Mouse (Mus musculus) liver, adult 2 months (tissue): Measurements from ENCODE around the gene Wars2. TPM values are rescaled to one million over a fixed set of nuclear protein-coding genes. Genes with fewer than 3 reads are reported as not detected.

Source experiments
- DNase-seq: peaks from one replicate; pipeline ENCODE4 v3.0.0-alpha.2; 2011; ENCODE audit warnings: low read depth, low spot score; ENCODE audit errors: extremely low read depth
- H3K27ac ChIP-seq: fragments of 200-500 bp; replicated peaks from 2 replicates; pipeline ENCODE4 v1.5.1; 2012; ENCODE audit warnings: low read depth, mild to moderate bottlenecking, control low read depth, inconsistent platforms, low read length; ENCODE audit not compliant: insufficient read depth
- H3K27me3 ChIP-seq: fragments of 200-500 bp; 2 replicates; pipeline ENCODE4 v1.6.1; 2012; ENCODE audit warnings: mild to moderate bottlenecking, moderate library complexity, low read length, inconsistent platforms; ENCODE audit not compliant: control insufficient read depth, insufficient read depth
- H3K36me3 ChIP-seq: fragments of 200-500 bp; 2 replicates; pipeline ENCODE4 v1.6.1; 2012; ENCODE audit warnings: low read length, inconsistent platforms; ENCODE audit not compliant: control insufficient read depth, insufficient read depth
- H3K4me1 ChIP-seq: fragments of 200-500 bp; 2 replicates; pipeline ENCODE4 v1.6.1; 2011; ENCODE audit warnings: low read length; ENCODE audit not compliant: control insufficient read depth, insufficient read depth
- H3K4me3 ChIP-seq: fragments of 200-500 bp; 2 replicates; pipeline ENCODE4 v1.5.1; 2011; ENCODE audit warnings: low read depth, mild to moderate bottlenecking, control low read depth, low read length, moderate library complexity; ENCODE audit not compliant: insufficient read depth
- H3K79me2 ChIP-seq: fragments of 200-500 bp; 2 replicates; pipeline ENCODE4 v1.6.1; 2012; ENCODE audit warnings: inconsistent platforms, mild to moderate bottlenecking, low read length, moderate library complexity; ENCODE audit not compliant: control insufficient read depth, insufficient read depth
- H3K9ac ChIP-seq: fragments of 200-500 bp; 2 replicates; pipeline ENCODE4 v1.6.1; 2012; ENCODE audit warnings: low read depth, mild to moderate bottlenecking, control low read depth, inconsistent platforms, low read length
- CTCF ChIP-seq: fragments of 200-500 bp; IDR thresholded peaks from 2 replicates; pipeline ENCODE4 v1.5.1; 2011; ENCODE audit warnings: low read depth, low read length, control low read depth
- POLR2A ChIP-seq: fragments of 200-500 bp; IDR thresholded peaks from 2 replicates; pipeline ENCODE4 v1.6.1; 2011; ENCODE audit warnings: low read length, control low read depth; ENCODE audit not compliant: insufficient read depth; ENCODE audit errors: extremely low read depth
- WGBS: fragments of 180-500 bp; shearing (Covaris S2); methylation state at CpG from one replicate; pipeline ENCODE4 v1.1.7; 2018; 5-methylcytosine and 5-hydroxymethylcytosine counted together
- polyA plus RNA-seq: library from polyadenylated mRNA; depleted of rRNA; stranded (reverse); fragments of >200 nt; gene quantifications from 2 replicates; pipeline ENCODE4 v1.2.3, GENCODE M21; 2012
- total RNA-seq: library from RNA; depleted of rRNA; stranded (reverse); fragments of >200 nt; gene quantifications from 2 replicates; pipeline ENCODE4 v1.2.3, GENCODE M21; 2014

Wars2 gene
- total and polyA plus RNA-seq, 2 experiments = 2.3 to 4.1 TPM

DNA sequence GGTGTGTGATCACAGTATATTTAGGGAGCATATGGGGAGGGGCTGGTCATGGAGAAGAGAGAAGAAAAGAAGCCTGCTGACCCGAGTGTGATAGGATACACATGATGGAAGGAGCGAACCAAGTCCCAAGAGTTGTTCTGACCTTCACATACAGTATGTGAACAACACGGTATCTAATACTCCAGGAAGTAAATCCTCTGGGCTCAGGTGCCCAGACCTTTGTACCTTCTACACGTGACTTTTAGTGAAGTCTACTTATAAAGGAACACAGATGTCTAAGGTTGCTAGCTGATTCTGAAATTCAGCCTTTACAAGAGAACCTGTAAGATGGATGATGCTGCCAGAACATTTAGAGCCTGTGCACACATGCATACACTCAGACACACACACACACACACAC lies 15.4 kb downstream of the Wars2 start:
- Histone ChIP-seq H3K9ac (no peak overlapping the region), H3K27ac (no peak overlapping the region), H3K36me3 (no peaks in the 10 kb centered on the region), H3K4me1 (peaks cover 2% of the 10 kb centered on the region; the same call in 1 of the 2 replicates), H3K27me3 (no peaks in the 10 kb centered on the region), H3K4me3 (no peak overlapping the region), H3K79me2 (no peaks in the 10 kb centered on the region; the same call in 1 of the 2 replicates)
- WGBS = 91% methylated on average over 4 of the region's 4 CpGs
- TF ChIP-seq POLR2A = no peak
- TF ChIP-seq CTCF = no peak
- no peak for DNase-seq

DNA sequence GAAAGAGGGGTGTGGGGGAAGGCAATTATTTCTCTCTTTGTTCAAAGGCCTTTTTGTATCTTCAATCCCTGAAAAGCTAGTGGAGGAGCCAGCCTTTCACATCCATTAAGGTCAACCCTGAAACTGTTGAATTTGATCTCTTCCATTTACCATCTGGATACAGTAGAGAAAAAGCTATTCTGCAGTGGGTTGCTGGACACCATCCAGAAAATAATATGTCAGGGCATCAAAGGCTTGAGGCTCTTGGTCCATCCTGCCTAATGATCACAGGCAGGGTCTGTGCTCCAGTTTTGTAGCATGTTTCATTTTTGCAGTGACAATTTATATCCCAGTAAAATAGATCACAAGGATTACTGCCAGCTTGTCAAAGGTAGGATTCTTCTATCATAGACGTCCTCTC lies 16.1 kb downstream of the Wars2 start:
- Histone ChIP-seq H3K9ac (no peak overlapping the region), H3K79me2 (no peaks in the 10 kb centered on the region; the same call in 1 of the 2 replicates), H3K36me3 (no peaks in the 10 kb centered on the region), H3K4me1 (peaks cover 2% of the 10 kb centered on the region; the same call in 1 of the 2 replicates), H3K4me3 (no peak overlapping the region), H3K27ac (no peak overlapping the region), H3K27me3 (no peaks in the 10 kb centered on the region)
- no peak for DNase-seq
- 24% methylated on average over 1 of the region's 1 CpGs for WGBS
- no peak for TF ChIP-seq CTCF
- no peak for TF ChIP-seq POLR2A

- TF ChIP-seq CTCF (no peak), POLR2A (no peak)
- H3K27ac ChIP-seq = no peak overlapping the region
- no peak overlapping the region for H3K4me3 ChIP-seq
- H3K36me3 ChIP-seq = no peaks in the 10 kb centered on the region
- WGBS = 37% methylated on average over 4 of the region's 4 CpGs
- no peaks in the 10 kb centered on the region for H3K27me3 ChIP-seq
- H3K4me1 ChIP-seq = peaks cover 2% of the 10 kb centered on the region; the same call in 1 of the 2 replicates
- H3K79me2 ChIP-seq = no peaks in the 10 kb centered on the region; the same call in 1 of the 2 replicates
- no peak overlapping the region for H3K9ac ChIP-seq
- peak; percentile 87 for DNase-seq
Observed at GRCm38 (mm10) chr3:99157451-99158015, 16.7 kb downstream of the Wars2 start.

DNA sequence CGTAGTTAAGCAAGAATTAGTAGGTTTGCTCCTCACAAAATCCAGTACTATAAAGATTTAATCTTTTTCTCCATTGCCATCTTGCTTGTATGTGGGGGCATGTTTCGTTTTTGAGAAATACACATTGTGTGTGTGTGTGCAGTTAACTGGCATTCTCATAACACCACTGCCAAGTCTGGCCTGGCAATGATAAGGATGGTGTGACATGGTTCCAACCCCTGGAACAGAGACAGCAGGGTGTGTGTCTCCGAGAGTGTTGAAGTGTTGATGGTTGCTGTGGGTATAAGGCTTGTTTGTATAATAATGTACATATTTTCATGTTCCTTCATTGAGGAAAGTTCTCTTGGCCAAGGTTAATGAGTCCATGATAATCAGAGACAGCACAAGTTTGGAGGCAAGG lies 19.1 kb downstream of the Wars2 start:
- Histone ChIP-seq H3K79me2 (peaks cover 4% of the 10 kb centered on the region; the same call in 1 of the 2 replicates), H3K4me1 (peaks cover 2% of the 10 kb centered on the region; the same call in 1 of the 2 replicates), H3K36me3 (no peaks in the 10 kb centered on the region), H3K27ac (no peak overlapping the region), H3K9ac (no peak overlapping the region), H3K27me3 (no peaks in the 10 kb centered on the region), H3K4me3 (no peak overlapping the region)
- TF ChIP-seq POLR2A (no peak), CTCF (no peak)
- no peak for DNase-seq
- 93% methylated on average over 3 of the region's 3 CpGs for WGBS

GRCm38 (mm10) chr3:99162191-99162590 lies 21.3 kb downstream of the Wars2 start:
- H3K4me3 ChIP-seq = no peak overlapping the region
- H3K79me2 ChIP-seq = peaks cover 4% of the 10 kb centered on the region; the same call in 1 of the 2 replicates
- WGBS = 84% methylated on average over 2 of the region's 2 CpGs
- no peaks in the 10 kb centered on the region for H3K36me3 ChIP-seq
- DNase-seq = no peak
- H3K27me3 ChIP-seq = no peaks in the 10 kb centered on the region
- no peak overlapping the region for H3K9ac ChIP-seq
- no peak for TF ChIP-seq POLR2A
- no peak for TF ChIP-seq CTCF
- no peak overlapping the region for H3K27ac ChIP-seq
- H3K4me1 ChIP-seq = peaks cover 2% of the 10 kb centered on the region; the same call in 1 of the 2 replicates

- Histone ChIP-seq H3K27ac (no peak overlapping the region), H3K4me1 (no peaks in the 10 kb centered on the region), H3K79me2 (peaks cover 4% of the 10 kb centered on the region; the same call in 1 of the 2 replicates), H3K27me3 (no peaks in the 10 kb centered on the region), H3K36me3 (no peaks in the 10 kb centered on the region), H3K4me3 (no peak overlapping the region), H3K9ac (no peak overlapping the region)
- DNase-seq = no peak
- WGBS = 72% methylated on average over 4 of the region's 4 CpGs
- TF ChIP-seq CTCF (no peak), POLR2A (no peak)
Observed at GRCm38 (mm10) chr3:99167734-99168133, 26.9 kb downstream of the Wars2 start.
